Mouse (Mus musculus) hindbrain, embryonic 14.5 days (tissue): ENCODE results near the gene Slc9a8. TPM values are rescaled to one million over a fixed set of nuclear protein-coding genes. Genes with fewer than 3 reads are reported as not detected.
A peak's percentile ranks its signal among the peaks of the same experiment; 100 is the strongest.

Experiments
- ATAC-seq: fragments of 200-750 bp; cut with Nextera tagmentation; 2 replicates; pipeline ENCODE4 v1.8.0; 2017; ENCODE audit warnings: moderate number of reproducible peaks, mild to moderate bottlenecking, moderate TSS enrichment, moderate library complexity; ENCODE audit not compliant: low FRiP score
- DNase-seq: peaks from one replicate; pipeline ENCODE4 v3.0.0-alpha.2; 2015; ENCODE audit warnings: low spot score
- H3K27ac ChIP-seq: fragments of 300-500 bp; sonication (generic); 2 replicates; pipeline ENCODE4 v1.5.1; 2014; ENCODE audit warnings: mild to moderate bottlenecking, moderate library complexity
- H3K27me3 ChIP-seq: fragments of 300-500 bp; sonication (generic); 2 replicates; pipeline ENCODE4 v1.6.1; 2014; ENCODE audit warnings: mild to moderate bottlenecking, low read length, mixed read lengths; ENCODE audit not compliant: control insufficient read depth, insufficient read depth
- H3K36me3 ChIP-seq: fragments of 300-500 bp; sonication (generic); replicated peaks from 2 replicates; pipeline ENCODE4 v1.6.1; 2014; ENCODE audit not compliant: control insufficient read depth, insufficient read depth
- H3K4me1 ChIP-seq: fragments of 300-500 bp; sonication (generic); replicated peaks from 2 replicates; pipeline ENCODE4 v1.6.1; 2014; ENCODE audit warnings: antibody characterized with exemption, low read length, mixed read lengths; ENCODE audit not compliant: control insufficient read depth, insufficient read depth
- H3K4me2 ChIP-seq: fragments of 300-500 bp; sonication (generic); replicated peaks from 2 replicates; pipeline ENCODE4 v1.6.1; 2014; ENCODE audit warnings: mild to moderate bottlenecking, moderate library complexity
- H3K4me3 ChIP-seq: fragments of 300-500 bp; sonication (generic); replicated peaks from 2 replicates; pipeline ENCODE4 v1.5.1; 2014; ENCODE audit warnings: mild to moderate bottlenecking, low read length
- H3K9ac ChIP-seq: fragments of 300-500 bp; sonication (generic); 2 replicates; pipeline ENCODE4 v1.6.1; 2014
- H3K9me3 ChIP-seq: fragments of 300-500 bp; sonication (generic); 2 replicates; pipeline ENCODE4 v1.6.1; 2016; ENCODE audit warnings: low read length; ENCODE audit not compliant: control insufficient read depth
- WGBS: fragments of 180-500 bp; shearing (Covaris S2); extraction: QIAGEN DNeasy Blood & Tissue Kit; methylation state at CpG from one replicate; pipeline ENCODE4 v1.1.7; 2014; 5-methylcytosine and 5-hydroxymethylcytosine counted together
- polyA plus RNA-seq: library from polyadenylated mRNA; unstranded; fragments of >200 nt; fragmentation: Nextera tagmentation; extraction: Ambion mirVana; gene quantifications from 2 replicates; pipeline ENCODE4 v1.2.1, GENCODE M21; 2014

Slc9a8 gene
- polyA plus RNA-seq, 1 experiment from 2014 or later, result 22.6 TPM

GRCm38 (mm10) chr2:167456361-167457020 lies 35.0 kb downstream of the Slc9a8 start:
- 87% methylated on average over 5 of the region's 5 CpGs for WGBS
- Histone ChIP-seq H3K36me3 (peaks cover 80% of the 10 kb centered on the region), H3K27ac (no peak overlapping the region; the same call in 1 of the 2 replicates)

DNA sequence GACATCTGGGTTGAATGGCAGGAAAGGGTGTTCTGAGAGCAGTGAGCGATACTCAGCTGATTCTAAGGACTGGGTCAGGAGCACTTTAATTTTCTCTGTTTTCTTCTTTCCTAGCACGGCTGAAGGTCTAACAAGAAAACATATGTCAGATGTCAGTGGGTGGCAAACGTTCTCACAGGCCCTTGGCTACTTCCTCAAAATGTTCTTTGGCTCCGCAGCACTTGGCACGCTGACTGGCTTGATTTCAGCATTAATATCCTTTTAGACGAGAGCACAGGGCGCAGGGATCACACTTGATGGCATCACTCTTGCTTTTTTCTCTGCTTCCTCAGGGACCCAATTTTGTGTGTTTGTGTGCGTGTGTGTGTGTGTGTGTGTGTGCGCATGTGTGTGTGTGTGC lies 35.7 kb downstream of the Slc9a8 start:
- DNase-seq (no peak), ATAC-seq (no peak)
- H3K9ac ChIP-seq, result no peak overlapping the region
- no peak overlapping the region for H3K4me3 ChIP-seq
- no peaks in the 10 kb centered on the region for H3K4me1 ChIP-seq
- no peaks in the 10 kb centered on the region for H3K27me3 ChIP-seq
- 89% methylated on average over 9 of the region's 9 CpGs for WGBS
- H3K27ac ChIP-seq, result no peak overlapping the region
- peaks cover 81% of the 10 kb centered on the region for H3K36me3 ChIP-seq
- H3K4me2 ChIP-seq, result no peak overlapping the region
- H3K9me3 ChIP-seq, result no peaks in the 10 kb centered on the region

More at GRCm38 (mm10) chr2:167456361-167457020, 35.0 kb downstream of the Slc9a8 start:
- no peak overlapping the region for H3K4me3 ChIP-seq
- no peak for ATAC-seq
- H3K4me1 ChIP-seq, result no peaks in the 10 kb centered on the region
- no peaks in the 10 kb centered on the region for H3K27me3 ChIP-seq
- no peak overlapping the region for H3K9ac ChIP-seq
- DNase-seq, result no peak
- no peaks in the 10 kb centered on the region for H3K9me3 ChIP-seq
- no peak overlapping the region for H3K4me2 ChIP-seq

GRCm38 (mm10) chr2:167458548-167458947 lies 37.0 kb downstream of the Slc9a8 start:
- no peak overlapping the region for H3K27ac ChIP-seq
- no peaks in the 10 kb centered on the region for H3K27me3 ChIP-seq
- no peak overlapping the region for H3K4me2 ChIP-seq
- no peaks in the 10 kb centered on the region for H3K4me1 ChIP-seq
- ATAC-seq (no peak), DNase-seq (no peak)
- no peak overlapping the region for H3K9ac ChIP-seq
- 92% methylated on average over 3 of the region's 3 CpGs for WGBS
- H3K9me3 ChIP-seq, result no peaks in the 10 kb centered on the region
- H3K36me3 ChIP-seq, result peaks cover 69% of the 10 kb centered on the region
- no peak overlapping the region for H3K4me3 ChIP-seq

GRCm38 (mm10) chr2:167459071-167459865 lies 37.8 kb downstream of the Slc9a8 start:
- no peak overlapping the region for H3K9ac ChIP-seq
- no peaks in the 10 kb centered on the region for H3K9me3 ChIP-seq
- H3K27me3 ChIP-seq, result no peaks in the 10 kb centered on the region
- no peaks in the 10 kb centered on the region for H3K4me1 ChIP-seq
- H3K4me2 ChIP-seq, result no peak overlapping the region
- H3K36me3 ChIP-seq, result peaks cover 61% of the 10 kb centered on the region
- no peak overlapping the region for H3K4me3 ChIP-seq
- ATAC-seq (no peak), DNase-seq (no peak)
- WGBS, result 94% methylated on average over 6 of the region's 6 CpGs
- H3K27ac ChIP-seq, result no peak overlapping the region

GRCm38 (mm10) chr2:167462954-167463353 lies 41.4 kb downstream of the Slc9a8 start:
- peak; percentile 53; the same call in 1 of the 2 replicates for ATAC-seq
- Histone ChIP-seq H3K9ac (no peak overlapping the region), H3K36me3 (peaks cover 57% of the 10 kb centered on the region), H3K4me3 (no peak overlapping the region), H3K27me3 (no peaks in the 10 kb centered on the region), H3K27ac (no peak overlapping the region), H3K4me2 (no peak overlapping the region), H3K4me1 (no peaks in the 10 kb centered on the region), H3K9me3 (no peaks in the 10 kb centered on the region)
- 65% methylated on average over 6 of the region's 6 CpGs for WGBS
- DNase-seq, result peak; percentile 50

DNA sequence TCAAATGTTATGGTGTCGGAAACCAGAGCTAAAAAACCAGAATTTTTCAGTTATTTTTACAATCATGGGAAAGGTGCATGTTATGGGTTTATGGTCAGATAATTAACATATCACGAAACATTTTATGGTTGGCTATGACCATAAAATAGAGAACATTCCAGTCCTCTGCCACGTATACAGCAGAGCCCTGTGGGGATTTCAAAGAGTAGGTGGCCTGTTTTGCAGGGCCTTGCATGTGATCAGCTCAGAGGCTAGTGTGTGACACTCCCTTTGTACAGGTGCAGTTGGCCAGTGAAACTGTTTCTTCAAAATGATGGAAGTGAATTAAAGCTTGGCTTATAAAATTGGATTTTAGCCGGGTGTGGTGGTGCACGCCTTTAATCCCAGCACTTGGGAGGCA lies 42.3 kb downstream of the Slc9a8 start:
- 94% methylated on average over 5 of the region's 5 CpGs for WGBS
- Histone ChIP-seq H3K27ac (no peak overlapping the region), H3K4me2 (no peak overlapping the region), H3K9ac (no peak overlapping the region), H3K4me3 (no peak overlapping the region), H3K36me3 (peaks cover 59% of the 10 kb centered on the region), H3K27me3 (no peaks in the 10 kb centered on the region), H3K9me3 (no peaks in the 10 kb centered on the region), H3K4me1 (no peaks in the 10 kb centered on the region)
- ATAC-seq (no peak), DNase-seq (no peak)

GRCm38 (mm10) chr2:167465951-167466350 lies 44.4 kb downstream of the Slc9a8 start:
- Histone ChIP-seq H3K9me3 (no peaks in the 10 kb centered on the region), H3K4me1 (no peaks in the 10 kb centered on the region), H3K27ac (no peak overlapping the region), H3K27me3 (no peaks in the 10 kb centered on the region), H3K36me3 (peaks cover 61% of the 10 kb centered on the region), H3K9ac (no peak overlapping the region), H3K4me2 (no peak overlapping the region), H3K4me3 (no peak overlapping the region)
- DNase-seq, result no peak
- WGBS, result 95% methylated on average over 3 of the region's 3 CpGs
- no peak for ATAC-seq

GRCm38 (mm10) chr2:167467214-167467613 lies 45.7 kb downstream of the Slc9a8 start:
- DNase-seq (no peak), ATAC-seq (no peak)
- Histone ChIP-seq H3K27ac (no peak overlapping the region), H3K9ac (no peak overlapping the region), H3K9me3 (no peaks in the 10 kb centered on the region), H3K4me1 (no peaks in the 10 kb centered on the region), H3K27me3 (no peaks in the 10 kb centered on the region), H3K4me3 (no peak overlapping the region), H3K36me3 (peaks cover 69% of the 10 kb centered on the region), H3K4me2 (no peak overlapping the region)
- WGBS, result 78% methylated on average over 5 of the region's 5 CpGs

DNA sequence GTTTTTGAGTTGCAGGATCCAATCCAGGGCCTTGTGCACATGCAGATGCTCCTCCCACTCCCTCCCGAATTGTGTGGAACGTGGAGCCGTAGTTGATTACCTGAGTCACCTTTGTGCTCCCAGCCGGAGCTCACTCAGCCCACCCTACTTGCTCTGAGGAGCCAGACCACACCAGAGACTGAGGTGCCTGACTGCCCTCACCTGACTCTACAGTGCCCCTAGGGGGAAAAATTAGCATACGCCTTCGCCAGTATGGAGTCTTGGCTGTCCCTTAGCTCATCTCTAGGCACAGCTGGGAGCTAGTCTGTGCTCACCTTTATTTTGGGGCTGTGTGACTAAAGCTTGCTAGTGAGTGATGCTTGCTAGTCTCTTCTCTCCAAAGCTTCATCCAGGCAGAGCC lies 46.9 kb downstream of the Slc9a8 start:
- Histone ChIP-seq H3K4me2 (no peak overlapping the region), H3K27me3 (no peaks in the 10 kb centered on the region), H3K9me3 (no peaks in the 10 kb centered on the region), H3K9ac (no peak overlapping the region), H3K4me3 (no peak overlapping the region), H3K4me1 (no peaks in the 10 kb centered on the region), H3K27ac (no peak overlapping the region), H3K36me3 (peaks cover 79% of the 10 kb centered on the region)
- ATAC-seq, result no peak
- 84% methylated on average over 6 of the region's 6 CpGs for WGBS
- DNase-seq, result no peak
